Mouse (Mus musculus): ENCODE results near the gene Kdelr1.

DNA sequence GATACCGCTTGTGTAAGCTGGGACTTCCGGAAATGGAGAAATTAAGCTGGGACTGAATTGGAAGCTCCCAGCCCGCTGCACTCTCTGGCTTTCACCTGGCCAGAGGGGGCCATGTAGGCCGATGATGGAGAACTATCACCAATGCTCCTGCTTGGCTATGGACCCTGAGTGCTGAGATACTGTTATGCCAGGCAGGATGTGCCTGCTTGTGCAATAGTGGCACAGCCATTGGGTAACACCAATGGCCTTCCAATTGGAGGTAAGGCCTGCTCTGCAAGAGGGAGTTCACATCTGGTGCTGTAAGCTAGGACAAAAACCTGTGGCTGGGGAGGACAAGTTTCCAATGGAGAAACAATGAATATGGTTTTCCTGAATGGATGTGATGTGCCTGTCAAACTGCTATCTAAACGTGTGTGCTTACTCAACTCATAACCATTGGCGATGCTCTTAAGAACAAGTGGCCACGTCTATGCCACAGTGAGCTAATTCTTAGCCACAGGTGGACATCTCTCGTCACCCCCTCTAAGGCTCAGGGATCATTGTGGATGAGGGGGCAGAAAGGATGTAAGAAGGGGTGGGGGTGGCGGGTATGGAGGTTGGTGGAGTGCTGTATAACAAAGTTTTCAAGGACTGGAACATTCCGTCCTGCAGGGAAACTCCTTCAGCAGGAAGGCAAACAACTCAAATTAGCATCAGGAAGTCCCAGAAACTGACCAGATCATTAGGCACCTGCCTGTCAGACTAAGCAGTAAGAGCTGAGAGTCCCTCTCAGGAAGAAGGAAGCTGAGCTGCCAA, 29.4 kb upstream of the Kdelr1 start:
- TF ChIP-seq CTCF (IDR thresholded peaks at IDR 0.05; ENCODE audit: insufficient read depth, low read depth, low read length) (no peak), POLR2A (IDR thresholded peaks at IDR 0.05; ENCODE audit: insufficient read depth, low read depth, low read length) (no peak)

All from olfactory bulb, adult 2 months (tissue).